Mouse (Mus musculus) testis, adult 2 months (tissue): ENCODE measurements around the gene 2010003K11Rik.

Experiments used
- CTCF ChIP-seq: fragments of 200-500 bp; IDR thresholded peaks from 2 replicates; pipeline ENCODE4 v1.5.1; 2012; ENCODE audit warnings: low read depth, mild to moderate bottlenecking, inconsistent platforms, low read length, moderate library complexity; ENCODE audit not compliant: control insufficient read depth, insufficient read depth, insufficient replicate concordance
- POLR2A ChIP-seq: fragments of 200-500 bp; IDR thresholded peaks from 2 replicates; pipeline ENCODE4 v1.6.1; 2012; ENCODE audit warnings: low read depth, mild to moderate bottlenecking, inconsistent platforms, low read length, moderate library complexity; ENCODE audit not compliant: control insufficient read depth

- TF ChIP-seq CTCF (no peak), POLR2A (no peak)
Observed at GRCm38 (mm10) chr19:4511116-4511841, 12.9 kb upstream of the 2010003K11Rik start.
